Mouse (Mus musculus): ENCODE data around the gene Parn.

DNA sequence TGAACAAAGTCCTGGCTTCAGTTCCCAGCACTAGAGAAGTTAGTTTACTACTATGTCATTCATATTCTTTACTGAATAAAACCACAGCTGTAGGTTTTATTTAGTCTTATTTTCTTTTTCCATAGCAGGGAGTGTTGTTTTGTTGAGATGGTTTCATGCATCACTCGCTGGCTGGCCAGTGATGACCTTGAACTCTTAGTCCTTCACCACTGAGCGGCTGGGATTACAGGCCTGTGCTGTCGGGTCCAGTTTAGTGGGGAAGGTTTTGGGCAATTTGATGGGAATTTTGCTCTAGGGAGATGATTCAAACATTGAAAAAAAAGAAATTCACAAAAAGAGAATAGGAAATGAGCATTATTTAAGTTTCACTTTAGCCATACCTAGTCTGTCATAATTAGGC is 6.5 kb upstream of the Parn start:
- TF ChIP-seq CTCF (IDR thresholded peaks at IDR 0.05; ENCODE audit: insufficient read depth, low read depth, low read length) (no peak), POLR2A (IDR thresholded peaks at IDR 0.05; ENCODE audit: insufficient read depth, low read depth, low read length) (no peak)

All from olfactory bulb, adult 2 months (tissue).